Mouse (Mus musculus) kidney, postnatal 0 days (tissue): Measurements from ENCODE around the gene Lypd3. TPM values are rescaled to one million over a fixed set of nuclear protein-coding genes. Genes with fewer than 3 reads are reported as not detected.

Experiments used
- ATAC-seq: fragments of 200-750 bp; cut with Nextera tagmentation; replicated peaks from 2 replicates; pipeline ENCODE4 v1.8.0; 2017; ENCODE audit warnings: low read depth, moderate number of reproducible peaks, moderate TSS enrichment, moderate library complexity; ENCODE audit not compliant: low FRiP score
- DNase-seq: peaks from one replicate; pipeline ENCODE4 v3.0.0-alpha.2; 2016; ENCODE audit warnings: low spot score
- H3K27ac ChIP-seq: fragments of 300-500 bp; sonication (generic); 2 replicates; pipeline ENCODE4 v1.5.1; 2014; ENCODE audit warnings: mild to moderate bottlenecking
- H3K27me3 ChIP-seq: fragments of 300-500 bp; sonication (generic); 2 replicates; pipeline ENCODE4 v1.6.1; 2014; ENCODE audit warnings: low read length, mixed read lengths; ENCODE audit not compliant: insufficient read depth
- H3K36me3 ChIP-seq: fragments of 300-500 bp; sonication (generic); 2 replicates; pipeline ENCODE4 v1.6.1; 2014; ENCODE audit warnings: low read length, mixed read lengths; ENCODE audit not compliant: insufficient read depth
- H3K4me1 ChIP-seq: fragments of 300-500 bp; sonication (generic); replicated peaks from 2 replicates; pipeline ENCODE4 v1.6.1; 2014; ENCODE audit warnings: antibody characterized with exemption, low read length, mixed read lengths; ENCODE audit not compliant: insufficient read depth
- H3K4me2 ChIP-seq: fragments of 300-500 bp; sonication (generic); 2 replicates; pipeline ENCODE4 v1.6.1; 2014; ENCODE audit warnings: mild to moderate bottlenecking, low read length, moderate library complexity, mixed read lengths
- H3K4me3 ChIP-seq: fragments of 300-500 bp; sonication (generic); replicated peaks from 2 replicates; pipeline ENCODE4 v1.5.1; 2014; ENCODE audit warnings: low read depth, low read length
- H3K9ac ChIP-seq: fragments of 300-500 bp; sonication (generic); 2 replicates; pipeline ENCODE4 v1.6.1; 2014; ENCODE audit warnings: low read depth, low read length
- H3K9me3 ChIP-seq: fragments of 300-500 bp; sonication (generic); replicated peaks from 2 replicates; pipeline ENCODE4 v1.6.1; 2016; ENCODE audit warnings: low read length, inconsistent platforms, mixed read lengths
- CTCF ChIP-seq: IDR thresholded peaks from 2 replicates; pipeline ENCODE4 v1.5.1; 2016; ENCODE audit warnings: antibody characterized with exemption, low read depth, mild to moderate bottlenecking, moderate library complexity
- WGBS: fragments of 180-500 bp; shearing (Covaris S2); extraction: QIAGEN DNeasy Blood & Tissue Kit; methylation state at CpG from one replicate; pipeline ENCODE4 v1.1.7; 2014; 5-methylcytosine and 5-hydroxymethylcytosine counted together
- polyA plus RNA-seq: library from polyadenylated mRNA; unstranded; fragments of >200 nt; fragmentation: Nextera tagmentation; extraction: Ambion mirVana; gene quantifications from 2 replicates; pipeline ENCODE4 v1.2.1, GENCODE M21; 2015

Gene Lypd3
- polyA plus RNA-seq, 1 experiment from 2014 or later = 0.88 TPM

GRCm38 (mm10) chr7:24637046-24637445, 696 bp downstream of the Lypd3 start:
- no peak overlapping the region for H3K4me3 ChIP-seq
- no peak overlapping the region for H3K27ac ChIP-seq
- H3K4me1 ChIP-seq = no peaks in the 10 kb centered on the region; the same call in 1 of the 2 replicates
- WGBS = 4% methylated on average over 17 of the region's 18 CpGs
- H3K9me3 ChIP-seq = no peaks in the 10 kb centered on the region
- H3K9ac ChIP-seq = no peak overlapping the region
- no peak overlapping the region for H3K4me2 ChIP-seq
- H3K27me3 ChIP-seq = peaks cover 17% of the 10 kb centered on the region
- ATAC-seq (no peak), DNase-seq (no peak)
- H3K36me3 ChIP-seq = no peaks in the 10 kb centered on the region
- no peak for TF ChIP-seq CTCF

DNA sequence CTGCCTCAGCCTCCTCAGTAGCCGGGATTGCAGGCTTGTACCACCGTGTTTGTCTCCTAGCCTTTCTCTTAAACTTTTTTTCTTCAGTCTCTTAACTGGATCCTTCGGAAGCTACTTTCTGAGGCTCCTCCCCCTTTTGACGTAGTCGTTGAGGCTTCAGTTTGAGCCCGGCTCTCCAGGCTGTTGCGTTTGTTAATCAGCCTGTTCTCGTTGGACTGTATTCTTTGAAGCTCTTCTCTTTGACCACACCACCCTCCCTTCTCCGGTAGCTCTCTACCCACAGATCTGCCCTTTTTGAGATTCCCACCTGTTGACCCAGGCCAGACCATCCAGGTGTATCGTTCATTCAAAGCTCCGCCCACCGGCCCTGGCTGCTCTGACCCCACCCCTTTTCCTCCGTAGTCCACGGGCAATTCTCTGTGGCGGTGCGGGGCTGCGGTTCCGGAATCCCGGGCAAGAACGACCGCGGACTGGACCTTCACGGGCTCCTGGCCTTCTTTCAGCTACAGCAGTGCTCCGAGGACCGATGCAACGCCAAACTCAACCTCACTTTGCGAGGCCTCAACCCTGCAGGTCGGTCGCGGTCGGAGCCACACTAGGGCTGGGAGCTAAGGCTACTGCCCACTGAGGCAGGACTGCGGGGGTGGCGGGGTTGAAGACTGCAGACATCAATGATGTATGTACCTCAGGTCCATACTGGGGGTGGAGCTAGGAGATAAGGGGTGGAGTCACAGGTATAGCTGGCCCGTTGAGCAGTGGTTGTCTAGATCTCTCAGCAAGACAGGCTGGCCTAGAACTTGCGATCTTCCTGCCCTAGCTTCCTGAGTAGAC, 1.9 kb downstream of the Lypd3 start:
- no peak overlapping the region for H3K27ac ChIP-seq
- H3K27me3 ChIP-seq = peaks cover 17% of the 10 kb centered on the region
- no peak for TF ChIP-seq CTCF
- DNase-seq (peak; percentile 44), ATAC-seq (peak; percentile 22; the same call in 1 of the 2 replicates)
- peak overlapping the region; percentile 36 for H3K4me3 ChIP-seq
- H3K9me3 ChIP-seq = no peaks in the 10 kb centered on the region
- no peaks in the 10 kb centered on the region; the same call in 1 of the 2 replicates for H3K4me1 ChIP-seq
- H3K9ac ChIP-seq = no peak overlapping the region
- 3% methylated on average over 35 of the region's 35 CpGs for WGBS
- H3K4me2 ChIP-seq = peak overlapping the region; percentile 75
- H3K36me3 ChIP-seq = no peaks in the 10 kb centered on the region

DNA sequence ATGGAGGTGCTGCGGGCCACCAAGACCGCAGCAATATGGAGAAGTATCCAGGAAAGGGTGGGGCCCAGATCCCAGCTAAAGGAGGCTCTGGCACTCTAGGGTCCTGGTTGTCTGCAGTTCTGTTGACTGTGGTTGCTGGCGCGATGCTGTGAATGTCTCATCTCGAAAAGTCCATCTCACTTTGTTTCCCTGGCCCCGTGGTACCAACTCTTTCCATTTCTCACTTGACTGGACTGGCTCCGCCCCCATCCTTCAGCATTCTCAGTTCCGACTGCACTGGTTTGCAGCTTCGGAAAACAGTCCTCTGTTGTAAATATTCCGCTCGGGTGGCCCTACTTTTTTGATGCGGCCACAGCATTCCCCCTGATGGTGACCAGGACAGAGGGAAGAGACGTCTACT, 4.1 kb downstream of the Lypd3 start:
- Histone ChIP-seq H3K9me3 (no peaks in the 10 kb centered on the region), H3K4me1 (no peaks in the 10 kb centered on the region; the same call in 1 of the 2 replicates), H3K27me3 (peaks cover 17% of the 10 kb centered on the region), H3K4me3 (no peak overlapping the region), H3K36me3 (no peaks in the 10 kb centered on the region), H3K9ac (no peak overlapping the region), H3K27ac (no peak overlapping the region), H3K4me2 (no peak overlapping the region)
- ATAC-seq (no peak), DNase-seq (no peak)
- no peak for TF ChIP-seq CTCF
- WGBS = 55% methylated on average over 13 of the region's 13 CpGs

- Histone ChIP-seq H3K4me1 (no peaks in the 10 kb centered on the region), H3K9ac (no peak overlapping the region), H3K4me2 (no peak overlapping the region), H3K36me3 (no peaks in the 10 kb centered on the region), H3K4me3 (no peak overlapping the region), H3K27ac (no peak overlapping the region), H3K27me3 (peaks cover 10% of the 10 kb centered on the region), H3K9me3 (no peaks in the 10 kb centered on the region)
- ATAC-seq = no peak
- WGBS = 12% methylated on average over 9 of the region's 9 CpGs
- peak; percentile 58 for DNase-seq
- peak; percentile 82 for TF ChIP-seq CTCF
Observed at GRCm38 (mm10) chr7:24642491-24642890, 6.1 kb downstream of the Lypd3 start.

DNA sequence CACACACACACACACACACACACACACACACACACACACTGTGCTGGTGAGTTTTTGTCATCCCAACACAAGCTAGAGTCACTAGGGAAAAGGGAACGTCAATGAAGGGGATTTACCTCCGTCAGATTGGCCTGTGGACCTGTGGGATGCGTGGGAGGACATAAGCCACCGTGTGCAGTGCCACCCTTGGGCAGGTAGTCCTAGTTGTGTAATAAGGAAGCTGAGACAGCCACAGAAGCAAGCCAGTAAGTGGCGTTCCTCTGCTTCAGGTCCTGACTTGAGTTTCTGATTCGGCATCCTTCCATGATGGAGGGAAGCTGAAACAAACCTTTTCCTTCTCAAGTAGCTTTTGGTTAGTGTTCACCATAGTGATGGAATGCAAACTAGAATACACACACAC, 8.1 kb downstream of the Lypd3 start:
- Histone ChIP-seq H3K4me2 (no peak overlapping the region), H3K4me1 (no peaks in the 10 kb centered on the region), H3K9ac (no peak overlapping the region), H3K36me3 (no peaks in the 10 kb centered on the region), H3K9me3 (no peaks in the 10 kb centered on the region), H3K27me3 (no peaks in the 10 kb centered on the region; the same call in 1 of the 2 replicates), H3K27ac (no peak overlapping the region), H3K4me3 (no peak overlapping the region)
- no peak for TF ChIP-seq CTCF
- WGBS = 69% methylated on average over 6 of the region's 6 CpGs
- no peak for DNase-seq
- ATAC-seq = no peak

DNA sequence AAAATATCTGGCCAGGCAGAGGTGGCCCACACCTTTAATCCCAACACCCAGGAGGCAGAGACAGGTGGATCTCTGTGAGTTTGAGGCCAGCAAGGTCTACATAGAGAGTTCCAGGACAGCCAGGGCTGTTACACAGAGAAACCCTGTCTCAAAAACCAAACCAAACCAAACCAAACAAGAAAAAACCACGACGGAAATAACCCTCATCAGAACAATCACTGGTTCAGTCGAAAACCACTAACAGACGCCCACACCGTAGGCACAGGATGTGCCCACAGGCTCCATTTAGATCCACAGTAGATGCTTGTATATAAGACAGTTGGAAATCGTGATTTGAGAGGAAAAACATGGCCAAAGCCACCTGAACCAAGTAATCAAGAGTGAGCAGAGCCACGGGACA, 8.6 kb downstream of the Lypd3 start:
- Histone ChIP-seq H3K27me3 (no peaks in the 10 kb centered on the region; the same call in 1 of the 2 replicates), H3K9ac (no peak overlapping the region), H3K4me2 (no peak overlapping the region), H3K4me3 (no peak overlapping the region), H3K27ac (no peak overlapping the region), H3K36me3 (no peaks in the 10 kb centered on the region), H3K4me1 (no peaks in the 10 kb centered on the region), H3K9me3 (no peaks in the 10 kb centered on the region)
- WGBS = 73% methylated on average over 7 of the region's 7 CpGs
- ATAC-seq (no peak), DNase-seq (no peak)
- TF ChIP-seq CTCF = no peak

GRCm38 (mm10) chr7:24646486-24646885, 10.1 kb downstream of the Lypd3 start:
- Histone ChIP-seq H3K27me3 (no peaks in the 10 kb centered on the region), H3K4me1 (no peaks in the 10 kb centered on the region), H3K9ac (no peak overlapping the region), H3K27ac (no peak overlapping the region), H3K4me3 (no peak overlapping the region), H3K9me3 (no peaks in the 10 kb centered on the region), H3K4me2 (no peak overlapping the region), H3K36me3 (no peaks in the 10 kb centered on the region)
- ATAC-seq = no peak
- DNase-seq = no peak
- 75% methylated on average over 7 of the region's 7 CpGs for WGBS
- no peak for TF ChIP-seq CTCF
